Mouse (Mus musculus) cerebellum, adult 11-12 months (tissue): ENCODE data around the gene Gm20708.

Experiments used
- DNase-seq: peaks from one replicate; pipeline ENCODE4 v3.0.0; 2022

Gene Gm20708

DNA sequence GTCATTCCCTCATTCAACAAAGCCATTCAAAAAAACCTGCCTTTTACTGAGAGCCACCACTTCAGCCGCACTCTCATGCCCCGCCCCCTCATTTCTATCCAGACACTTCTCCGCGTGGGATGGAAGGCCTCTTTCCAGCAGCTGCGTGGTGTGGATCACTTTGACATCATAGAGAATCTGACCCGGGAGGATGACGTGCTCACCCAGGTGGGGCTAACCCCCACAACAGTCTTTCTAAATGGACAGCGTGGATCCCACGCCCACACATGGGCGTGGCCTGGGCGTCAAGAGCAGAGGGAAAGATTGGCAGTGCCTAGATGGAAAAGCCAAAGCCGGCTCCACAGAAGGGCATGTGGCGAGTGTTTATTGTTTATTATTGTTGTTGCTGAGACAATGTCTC lies 26.8 kb downstream of the Gm20708 start:
- no peak for DNase-seq

DNA sequence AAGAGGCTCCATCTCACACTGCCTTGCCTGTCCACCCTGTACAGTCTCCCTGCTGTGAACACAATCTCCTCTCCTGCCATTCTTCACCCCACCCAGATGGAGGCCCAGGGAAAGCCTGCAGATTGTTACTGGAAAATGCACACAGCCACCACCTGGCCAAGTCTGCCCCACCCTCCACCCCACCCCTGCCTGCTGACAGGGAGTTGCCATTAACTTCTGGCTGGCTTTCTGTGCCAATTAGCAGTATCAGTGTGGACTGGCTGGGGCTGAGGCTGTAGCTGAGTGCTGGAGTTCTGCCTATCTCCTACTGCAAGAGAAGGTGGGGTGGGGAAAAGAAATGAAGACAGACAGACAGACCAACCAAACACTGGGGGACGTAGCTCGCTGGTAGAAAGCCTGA lies 29.1 kb downstream of the Gm20708 start:
- no peak for DNase-seq

DNA sequence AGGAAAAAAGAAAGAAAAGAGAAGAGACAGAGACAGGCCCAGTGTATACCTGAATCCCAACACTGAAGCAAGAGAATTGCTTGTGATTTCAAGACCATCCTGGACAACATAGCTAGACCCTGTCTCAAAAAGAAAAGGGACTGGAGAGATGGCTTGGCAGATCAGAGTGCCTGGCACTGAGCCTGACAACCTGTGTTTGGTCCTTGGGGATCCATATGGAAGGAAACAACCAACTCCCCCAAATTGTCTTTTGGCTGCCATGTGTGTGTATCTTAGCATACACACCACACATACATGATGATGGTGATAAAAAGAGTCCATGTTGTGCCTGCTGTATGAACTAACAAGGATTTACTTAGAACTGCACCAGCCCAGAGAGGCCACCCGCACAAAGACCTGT lies 29.6 kb downstream of the Gm20708 start:
- DNase-seq: no peak

DNA sequence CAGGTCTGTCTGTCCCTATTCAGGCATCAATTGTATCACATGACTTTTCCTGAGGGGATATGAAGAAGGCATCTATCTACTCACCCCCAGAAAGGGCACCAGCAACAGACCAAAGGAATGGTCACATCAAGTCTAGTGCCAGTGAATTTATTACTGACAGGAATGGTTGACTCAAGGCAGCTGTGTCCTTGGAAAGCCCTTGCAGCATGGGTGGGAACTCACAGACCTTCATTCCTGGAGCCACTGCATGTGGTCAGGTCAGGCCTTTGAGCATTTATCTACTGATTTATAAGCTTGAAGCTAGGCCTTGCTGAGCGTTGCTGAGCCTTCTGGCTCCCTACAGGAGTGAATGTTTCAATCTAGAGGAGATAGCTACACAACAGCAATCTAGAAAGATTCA lies 31.4 kb downstream of the Gm20708 start:
- DNase-seq: no peak

DNA sequence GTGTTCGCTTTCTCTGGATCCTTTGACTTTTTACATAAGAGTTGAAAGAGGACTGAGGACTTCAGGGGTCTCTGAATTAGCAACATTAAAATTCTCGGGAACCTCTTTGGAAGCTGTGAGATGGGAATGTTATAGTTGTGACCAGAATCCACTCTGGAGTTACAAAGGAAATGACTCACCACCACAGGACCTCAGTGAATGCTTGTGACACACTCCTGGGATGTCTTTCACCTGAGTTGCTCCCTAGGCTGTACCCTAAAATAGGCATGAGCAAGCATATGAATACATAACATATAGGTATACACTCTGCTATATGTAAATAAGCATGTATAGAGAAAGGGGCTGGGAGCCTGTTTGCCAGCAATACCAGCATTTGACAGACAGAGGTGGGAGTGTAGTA lies 34.0 kb downstream of the Gm20708 start:
- DNase-seq: no peak

DNA sequence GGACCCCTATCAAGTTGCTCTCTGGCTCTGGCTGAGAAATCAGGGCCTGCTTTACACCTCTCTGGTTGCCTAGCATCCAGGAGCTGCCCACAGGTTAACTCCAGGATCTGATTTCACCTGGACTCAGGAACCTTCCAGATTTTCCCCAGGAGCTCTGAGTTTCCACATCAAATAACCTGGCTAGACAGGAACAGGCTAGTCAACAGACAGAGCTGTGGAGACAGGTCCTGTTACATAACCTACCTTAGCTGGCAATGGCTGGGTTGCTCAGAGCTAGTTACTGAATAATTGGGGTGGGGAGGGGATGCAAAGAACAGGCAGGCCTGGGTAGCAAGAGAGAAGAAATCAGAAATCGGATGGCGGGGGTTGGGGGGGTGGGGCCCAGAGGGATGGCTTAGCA lies 35.5 kb downstream of the Gm20708 start:
- DNase-seq: no peak

DNA sequence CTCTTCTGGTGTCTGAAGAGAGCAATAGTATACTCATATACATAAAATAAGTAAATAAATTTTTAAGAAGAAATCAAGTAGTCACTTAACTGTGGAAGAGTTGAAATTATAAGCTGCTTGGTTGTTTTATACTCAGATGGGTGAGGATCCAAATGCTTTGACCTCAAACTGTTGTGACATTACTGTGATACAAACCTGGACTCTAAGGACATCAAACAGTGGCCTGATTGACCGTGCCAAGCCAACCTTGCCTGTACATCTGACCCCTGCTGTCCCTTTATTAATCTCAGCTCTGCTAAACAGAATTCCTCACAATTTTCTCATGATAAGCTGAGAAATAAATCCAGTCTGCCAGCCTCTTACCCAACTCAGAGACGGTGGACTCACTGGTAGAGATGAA lies 36.2 kb downstream of the Gm20708 start:
- no peak for DNase-seq

DNA sequence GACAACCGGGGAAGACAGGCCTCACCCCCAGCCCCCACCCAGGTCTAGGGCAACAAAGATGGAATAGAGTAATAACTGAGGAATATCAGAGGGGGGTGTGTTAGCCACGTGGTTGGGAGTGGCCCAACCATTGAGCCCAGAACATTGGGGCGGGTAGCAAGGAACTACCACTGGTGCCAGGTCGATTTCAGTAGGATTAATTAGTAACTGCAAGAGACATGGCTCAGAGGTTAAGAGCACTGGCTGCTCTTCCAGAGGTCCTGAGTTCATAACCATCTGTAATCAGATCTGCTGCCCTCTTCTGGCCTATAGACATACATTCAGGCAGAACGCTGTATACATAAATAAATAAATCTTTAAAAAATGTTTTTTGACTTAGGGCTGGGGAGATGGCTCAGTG lies 37.2 kb downstream of the Gm20708 start:
- no peak for DNase-seq

DNA sequence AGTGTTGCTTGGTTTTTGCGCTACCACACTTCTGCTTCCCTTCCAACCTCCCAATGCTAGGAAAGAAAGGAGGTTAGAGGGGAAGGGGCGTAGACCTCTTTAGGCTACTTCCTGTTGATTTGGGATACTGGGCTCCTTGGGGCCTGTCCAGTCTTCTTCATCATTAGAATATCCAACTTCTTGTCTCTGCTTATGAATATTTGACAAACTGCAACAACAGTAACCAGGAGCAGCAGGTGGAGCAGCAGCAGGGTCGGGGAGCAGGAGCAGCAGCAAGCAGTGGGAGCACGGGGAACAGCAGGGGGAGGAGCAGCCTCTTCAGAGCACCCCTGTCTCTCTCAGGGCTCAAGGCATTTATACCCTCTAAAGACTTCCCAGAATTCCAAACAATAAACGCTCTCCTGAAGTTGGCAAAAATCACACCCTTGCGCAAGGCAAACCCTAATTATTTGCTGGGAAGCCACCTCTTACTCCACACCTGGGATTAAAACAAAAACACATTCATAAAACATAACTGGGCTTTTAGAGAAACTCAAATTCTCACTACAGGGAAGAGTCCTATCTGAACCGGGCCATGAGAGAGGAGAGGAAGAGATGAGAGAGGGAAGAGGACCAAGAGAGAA lies 38.2 kb downstream of the Gm20708 start:
- DNase-seq: no peak

DNA sequence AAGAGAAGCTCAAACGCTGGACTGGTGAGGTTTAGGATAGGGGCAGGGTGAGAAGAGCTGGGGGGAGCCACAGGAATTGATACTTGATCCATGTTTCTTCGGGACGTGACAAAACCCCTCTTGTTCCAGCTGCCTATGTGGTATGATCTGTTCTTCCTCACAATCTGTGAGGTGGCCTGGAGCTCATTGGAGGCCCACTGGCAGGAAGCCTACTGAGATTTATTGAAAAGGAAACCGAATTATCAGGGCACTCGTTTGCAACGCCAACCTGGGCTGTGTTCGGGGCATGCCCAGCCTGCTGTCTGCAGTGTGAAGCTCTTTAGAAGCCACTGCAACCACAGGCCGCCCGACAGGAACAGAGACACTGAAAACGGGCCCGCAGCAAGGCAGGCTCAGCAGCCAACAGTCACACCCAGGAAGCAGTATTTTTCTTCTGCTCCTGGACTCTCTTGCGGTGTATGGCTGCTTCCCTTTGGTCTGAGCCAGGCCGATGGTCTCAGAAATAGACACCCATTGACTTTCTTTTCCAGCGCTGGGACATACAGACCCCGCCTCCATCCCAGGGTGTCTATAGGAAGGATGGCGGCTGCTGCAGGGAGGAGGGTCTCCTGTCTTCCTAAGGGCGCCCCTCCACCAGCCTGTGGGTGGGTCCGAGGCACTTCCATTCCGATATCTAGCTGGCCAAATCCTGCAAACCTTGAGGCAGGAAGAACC lies 39.0 kb downstream of the Gm20708 start:
- DNase-seq: no peak

DNA sequence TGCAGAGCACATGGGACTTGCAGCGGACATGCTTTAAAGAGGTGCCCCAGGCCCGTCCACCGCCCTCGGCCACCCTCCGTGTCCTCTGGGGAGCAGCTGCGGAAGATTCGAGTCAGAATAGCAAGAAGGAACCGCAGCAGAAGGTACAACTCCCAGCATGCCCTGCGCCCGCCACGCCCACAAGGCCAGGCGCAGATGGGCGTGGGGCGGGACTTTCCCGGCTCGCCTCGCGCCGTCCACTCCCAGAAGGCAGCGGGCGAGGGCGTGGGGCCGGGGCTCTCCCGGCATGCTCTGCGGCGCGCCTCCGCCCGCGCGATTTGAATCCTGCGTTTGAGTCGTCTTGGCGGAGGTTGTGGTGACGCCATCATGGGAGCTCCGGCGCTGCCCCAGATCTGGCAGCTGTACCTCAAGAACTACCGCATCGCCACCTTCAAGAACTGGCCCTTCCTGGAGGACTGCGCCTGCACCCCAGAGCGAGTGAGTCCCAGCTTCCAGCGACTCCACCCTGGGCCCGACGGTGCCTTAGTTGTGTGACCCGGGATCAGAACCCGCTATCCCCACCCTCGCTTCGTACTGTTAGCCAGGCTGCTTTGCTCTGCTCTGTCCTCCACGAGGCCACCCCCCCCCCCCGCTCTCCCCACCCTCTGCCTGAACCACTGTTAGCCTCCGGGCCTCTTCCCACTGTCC lies 39.7 kb downstream of the Gm20708 start, which contains the start of gene Birc5:
Gene Birc5 (plus strand): TSS at position 267 of the 687 bp plus-strand sequence.
- peak; percentile 95 for DNase-seq

DNA sequence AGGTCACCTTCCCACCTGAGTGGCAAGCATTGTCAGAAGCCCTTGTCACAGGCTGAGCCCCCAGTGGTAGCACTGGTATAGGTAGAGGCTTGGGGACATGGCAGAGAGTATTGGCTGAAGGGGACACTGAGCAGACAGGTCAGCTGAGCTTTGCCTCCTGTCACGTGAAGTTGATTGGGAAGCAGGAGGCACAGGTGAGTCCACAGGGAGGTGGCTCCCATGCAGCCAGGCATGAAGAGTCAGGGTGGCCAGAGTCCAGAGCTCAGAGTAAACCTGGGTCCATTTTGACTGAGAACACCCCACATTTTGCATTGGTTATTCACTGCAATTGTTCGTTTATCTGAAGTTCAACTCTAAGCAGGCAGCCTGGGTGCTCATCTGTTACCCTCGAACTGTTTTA lies 43.4 kb downstream of the Gm20708 start:
- no peak for DNase-seq

DNA sequence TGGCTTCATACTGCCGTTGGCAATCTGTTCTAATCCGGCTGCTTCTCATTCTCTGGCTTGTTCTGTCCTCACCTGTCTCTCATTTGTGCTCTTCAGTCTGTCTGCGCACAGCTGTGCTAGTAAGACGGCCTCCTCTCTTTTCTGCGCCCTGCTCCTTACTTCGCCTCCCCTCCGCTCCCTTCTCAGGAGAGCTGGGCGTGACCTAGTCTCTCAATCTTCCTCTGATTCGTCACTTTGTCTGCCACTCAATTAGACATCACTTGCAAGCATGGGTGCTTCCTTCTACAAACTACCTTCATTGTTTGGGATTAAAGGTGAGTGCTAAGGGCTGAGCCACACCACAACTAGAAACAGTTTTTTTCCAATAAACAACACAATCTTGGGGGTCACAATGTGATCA lies 44.8 kb downstream of the Gm20708 start:
- DNase-seq: no peak

DNA sequence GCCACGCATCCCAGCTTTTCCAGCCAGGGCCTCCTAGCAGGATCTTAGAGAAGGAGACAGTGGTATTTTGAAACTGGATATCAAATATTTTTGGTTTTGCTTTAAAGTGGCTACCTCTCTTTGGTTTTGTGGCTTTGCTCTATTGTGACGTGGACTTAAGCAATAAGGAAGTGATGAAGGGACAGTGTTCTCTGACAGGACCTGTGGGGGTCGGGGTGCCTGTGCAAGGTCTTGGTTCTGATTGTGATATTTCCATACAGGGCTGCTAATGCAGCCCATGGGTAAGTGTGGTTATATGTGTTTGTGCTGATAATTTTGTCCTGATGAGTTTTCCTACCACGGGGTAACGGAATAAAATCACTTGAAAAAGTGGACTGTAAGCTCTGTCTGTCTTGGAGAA lies 45.9 kb downstream of the Gm20708 start:
- no peak for DNase-seq

DNA sequence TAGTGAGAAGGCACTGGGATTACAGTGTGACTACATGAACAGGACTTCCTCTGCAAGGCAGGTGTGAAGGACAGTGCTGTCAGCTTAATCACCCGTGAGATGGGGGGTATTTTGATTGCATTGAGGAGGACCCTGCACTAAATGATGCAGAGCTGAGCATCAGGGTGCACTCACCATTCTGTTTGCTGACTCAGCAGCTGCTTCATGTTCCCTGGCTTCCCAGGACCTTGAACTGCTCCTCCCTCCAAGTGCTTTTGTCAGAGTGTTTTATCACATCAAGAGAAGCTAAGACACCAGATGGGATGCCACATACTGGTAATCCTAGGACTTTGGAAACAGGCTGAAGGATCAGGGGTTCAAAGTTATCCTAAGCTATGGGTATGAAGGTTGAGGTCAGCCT lies 46.5 kb downstream of the Gm20708 start:
- DNase-seq: no peak

DNA sequence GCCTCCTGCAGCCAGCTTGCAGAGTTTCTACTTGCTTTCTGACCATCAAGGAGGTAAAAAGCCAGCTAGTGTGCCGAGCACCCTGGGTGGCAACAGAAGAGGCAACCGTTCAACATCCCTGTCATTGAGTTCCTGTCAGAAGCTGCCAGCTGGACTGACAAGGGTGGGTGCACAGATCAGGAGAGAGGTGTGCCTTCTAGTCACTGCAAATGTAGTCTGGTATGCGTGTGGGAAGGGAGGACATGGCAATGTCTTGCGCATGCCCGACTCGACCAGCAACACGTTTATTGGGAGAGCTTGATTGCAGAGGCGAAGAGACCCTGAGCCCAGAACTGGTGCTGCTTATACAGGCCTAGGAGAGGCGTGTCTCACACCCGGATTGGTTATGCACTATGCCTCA lies 48.0 kb downstream of the Gm20708 start:
- no peak for DNase-seq

DNA sequence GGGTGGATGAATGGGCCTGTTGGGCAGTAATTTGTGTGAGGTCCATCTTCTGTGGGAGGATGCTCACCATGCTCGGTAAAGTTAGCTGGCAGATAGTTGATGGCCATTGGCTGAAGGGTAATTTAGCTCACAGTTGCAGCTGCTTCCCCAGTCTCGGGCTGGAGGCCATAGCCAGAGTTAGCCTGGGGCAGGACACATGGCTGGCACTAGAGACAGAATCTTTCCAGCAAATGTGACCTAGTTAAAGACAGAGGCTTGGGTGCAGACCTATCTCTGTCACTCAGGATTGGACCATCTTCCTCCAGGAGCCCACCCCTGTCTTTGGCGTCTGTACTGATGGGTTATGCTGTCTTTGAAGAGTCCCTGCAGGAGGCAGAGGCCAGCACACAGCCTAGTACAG lies 48.9 kb downstream of the Gm20708 start:
- no peak for DNase-seq

DNA sequence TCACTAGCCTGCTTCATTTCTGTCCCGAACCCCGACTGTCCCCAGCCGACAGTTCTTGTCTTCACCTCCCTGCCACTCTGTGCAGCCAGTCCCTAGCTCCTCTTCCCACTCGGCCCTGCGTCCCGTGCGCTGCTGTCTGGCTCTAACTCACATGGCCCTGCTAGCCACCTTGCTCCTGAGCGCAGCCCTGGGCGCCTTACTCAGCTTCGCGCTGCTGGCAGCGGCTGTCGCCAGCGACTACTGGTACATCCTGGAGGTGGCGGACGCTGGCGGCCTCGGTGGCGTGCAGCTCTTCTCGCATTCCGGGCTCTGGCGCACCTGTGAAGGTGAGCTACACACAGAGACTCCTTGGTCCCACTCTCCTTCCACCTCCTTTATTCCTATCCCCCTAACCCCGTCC lies 51.1 kb downstream of the Gm20708 start, which contains the start of gene Tmem235:
Gene Tmem235 (plus strand): TSS at position 152 of the 400 bp plus-strand sequence.
- no peak for DNase-seq

DNA sequence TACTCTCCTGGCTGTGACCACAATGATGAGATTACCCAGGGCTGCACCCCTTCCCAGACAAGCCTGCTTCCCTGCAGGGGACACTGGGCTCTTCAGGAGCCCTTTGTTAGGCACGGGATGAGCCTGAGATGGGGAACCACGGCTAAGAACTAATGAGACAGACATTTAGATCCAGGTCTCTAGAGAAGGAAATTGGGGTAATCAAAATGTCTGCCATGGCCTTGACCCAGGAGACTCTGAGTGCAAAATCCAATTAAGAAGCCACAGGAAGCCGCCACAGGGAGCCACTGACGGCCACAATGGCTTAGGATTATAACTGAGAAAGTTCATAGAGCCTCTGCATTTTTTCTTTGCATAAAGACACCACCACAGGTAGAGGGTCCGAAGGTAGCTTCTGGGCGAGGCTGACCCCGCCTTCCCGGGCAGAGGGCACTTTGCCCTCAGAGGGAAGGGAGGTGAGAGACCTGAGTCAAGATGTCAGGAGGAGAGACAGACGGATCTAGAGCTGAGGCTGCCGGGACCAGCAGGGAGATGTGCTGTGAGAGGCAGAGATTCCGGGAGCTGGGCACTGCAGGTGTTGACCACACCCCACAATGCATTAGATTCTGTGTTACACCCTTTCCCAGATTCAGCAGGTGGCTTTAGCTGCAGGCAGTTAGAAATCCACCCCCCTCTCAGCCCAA lies 53.8 kb downstream of the Gm20708 start:
- DNase-seq: no peak

DNA sequence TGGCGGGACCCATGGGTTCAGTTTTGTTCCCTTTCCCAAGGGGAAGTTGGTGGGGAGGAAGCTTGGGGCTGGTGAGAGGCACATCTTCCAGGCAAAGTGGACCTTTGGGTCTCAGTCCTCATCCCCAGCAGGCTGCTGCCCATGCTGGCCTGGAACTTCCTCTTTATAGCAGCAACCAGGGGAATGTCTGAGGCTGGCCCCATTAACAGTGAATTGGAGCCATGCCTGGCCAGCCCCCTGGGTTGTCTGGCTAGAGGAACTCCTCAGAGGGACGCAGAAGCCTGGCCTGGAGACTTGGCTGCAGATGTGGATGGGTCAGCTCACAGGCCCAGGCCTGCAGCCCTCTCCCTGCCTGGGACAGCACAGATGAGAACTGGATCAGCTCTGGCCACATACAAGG lies 55.3 kb downstream of the Gm20708 start:
- no peak for DNase-seq

DNA sequence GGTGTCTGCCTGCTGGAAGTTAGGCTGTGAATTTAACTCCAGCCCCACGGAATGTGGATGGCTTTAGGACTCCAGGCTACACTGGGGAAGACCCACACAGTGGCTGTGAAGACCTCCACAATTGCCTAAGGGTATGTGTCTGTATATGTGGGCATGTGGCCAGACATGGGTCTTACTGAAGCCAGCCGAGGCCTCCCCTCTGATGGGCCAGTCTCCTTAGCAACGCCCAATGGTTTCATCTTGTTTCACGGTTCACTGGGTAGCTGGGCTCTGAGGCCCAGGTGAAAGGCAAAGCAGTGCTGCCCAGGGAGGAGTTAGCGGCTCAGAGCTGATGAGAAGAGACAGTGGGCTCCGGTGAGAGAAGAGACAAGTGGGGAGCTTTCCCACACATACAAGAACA lies 56.5 kb downstream of the Gm20708 start:
- DNase-seq: no peak

DNA sequence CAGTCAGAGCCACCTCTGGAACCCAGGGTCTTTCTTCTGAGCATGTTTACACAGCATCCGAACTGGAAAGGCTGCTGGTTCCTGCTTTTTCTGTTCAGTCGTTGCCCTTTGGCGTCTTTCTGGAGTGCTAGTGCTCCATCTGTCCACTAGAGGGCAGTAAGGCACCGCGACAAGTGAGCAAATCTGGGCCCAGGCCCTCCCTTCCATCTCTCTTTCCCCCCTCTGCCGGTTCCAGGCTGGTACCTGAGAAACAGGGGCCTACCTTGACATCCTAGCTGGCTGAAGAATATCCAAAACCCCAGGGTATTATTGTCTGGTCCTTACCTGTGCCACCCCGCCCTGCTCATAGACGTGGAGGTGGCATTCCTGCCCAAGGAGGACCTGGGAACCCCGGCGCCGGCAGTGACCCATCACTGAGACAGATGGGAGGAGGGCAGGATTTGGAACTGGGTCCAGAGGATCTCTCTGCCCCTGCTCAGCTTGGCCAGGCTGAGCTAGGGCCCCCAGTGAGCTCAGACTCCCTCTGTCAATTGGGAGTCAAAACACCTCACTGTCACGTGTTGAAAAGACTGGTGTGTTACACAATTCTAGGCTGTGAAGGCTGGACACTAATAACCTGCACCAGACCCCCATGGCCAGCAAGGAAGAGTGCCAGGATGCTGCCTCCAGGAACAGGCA lies 61.4 kb downstream of the Gm20708 start:
- DNase-seq: peak; percentile 86

DNA sequence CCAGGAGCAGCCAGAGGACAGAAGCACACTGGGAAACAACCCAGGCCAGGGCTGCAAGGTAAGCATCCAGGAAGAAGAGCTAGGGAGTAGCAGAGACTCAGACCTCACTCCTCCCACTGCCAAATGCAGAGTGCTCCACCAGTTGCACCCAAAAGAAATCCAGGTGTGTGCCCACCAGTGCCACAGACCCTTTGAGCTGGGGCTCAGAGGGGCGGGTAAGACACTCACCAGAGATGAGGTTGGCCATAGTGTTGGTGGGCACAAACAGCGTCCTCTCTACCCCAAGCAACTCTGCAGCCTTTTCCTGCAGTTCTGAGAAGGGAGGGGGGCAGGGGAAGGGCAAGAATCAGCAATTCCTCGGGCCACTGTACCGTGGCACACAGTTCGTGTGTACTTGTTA lies 61.9 kb downstream of the Gm20708 start:
- DNase-seq: no peak
